Mouse (Mus musculus) kidney, adult 18-20 months (tissue): Measurements from ENCODE around the gene Tdpoz4.
"Not testable (repeated sequence)": the region's sequence is repeated elsewhere in the genome, so short reads cannot be mapped to it uniquely, and the experiment has no call there.

ENCODE experiments used
- DNase-seq: peaks from one replicate; pipeline ENCODE4 v3.0.0; 2021

Gene Tdpoz4

GRCm38 (mm10) chr3:93796098-93796497, at the start of gene Tdpoz4:
TSS of gene Tdpoz4 (plus strand) at chr3:93796398.
- not testable (repeated sequence) for DNase-seq

GRCm38 (mm10) chr3:93754022-93754421, 42.2 kb upstream of the Tdpoz4 start:
- DNase-seq = not testable (repeated sequence)

- DNase-seq = not testable (repeated sequence)
Observed at GRCm38 (mm10) chr3:93772700-93773099, 23.5 kb upstream of the Tdpoz4 start, which contains the start of gene Gm5773. TSS of gene Gm5773 (plus strand) at chr3:93773000.

- not testable (repeated sequence) for DNase-seq
Observed at GRCm38 (mm10) chr3:93813341-93813740, 17.1 kb downstream of the Tdpoz4 start.

- DNase-seq = not testable (repeated sequence)
Observed at GRCm38 (mm10) chr3:93825720-93826119, 29.5 kb downstream of the Tdpoz4 start, which contains the start of gene Tdpoz3. TSS of gene Tdpoz3 (plus strand) at chr3:93826020.
